Mouse (Mus musculus) CH12.LX (cell line): Measurements from ENCODE around the gene Sgpp2.

Experiments used
- CTCF ChIP-seq, 2 experiments: IDR thresholded peaks in 1 of 2; conservative IDR thresholded peaks in 1 of 2; 2 replicates each; pipeline ENCODE4 v1.5.1; 2011 to 2012; ENCODE audit warnings: low read depth in 2 of 2, low read length in 2 of 2, improper control_type of control experiment in 1 of 2, inconsistent platforms in 1 of 2, mild to moderate bottlenecking in 1 of 2, moderate library complexity in 1 of 2
- ETS1 ChIP-seq: conservative IDR thresholded peaks from 2 replicates; pipeline ENCODE4 v1.6.1; 2012; ENCODE audit warnings: low read depth, mild to moderate bottlenecking, inconsistent platforms, low read length, improper control_type of control experiment, moderate library complexity
- NELFE ChIP-seq: IDR thresholded peaks from 2 replicates; pipeline ENCODE4 v1.6.1; 2011; ENCODE audit warnings: low read depth, low read length, improper control_type of control experiment
- RCOR1 ChIP-seq: conservative IDR thresholded peaks from 2 replicates; pipeline ENCODE4 v1.6.1; 2012; ENCODE audit warnings: low read depth, mild to moderate bottlenecking, inconsistent platforms, low read length, improper control_type of control experiment

- TF ChIP-seq ETS1 (no peak), CTCF (conservative IDR thresholded peaks at IDR 0.05 in 1 of 2, IDR thresholded peaks at IDR 0.05 in 1 of 2; ENCODE audit: low read depth in 2 of 2, low read length in 2 of 2) (no peak), NELFE (no peak), RCOR1 (no peak)
These were observed 86.3 kb downstream of the Sgpp2 start for GRCm38 (mm10) chr1:78396320-78396913.
